Mouse (Mus musculus) erythroblast, adult 5-6 weeks (primary cell): ENCODE measurements around the gene Fstl1. TPM values are rescaled to one million over a fixed set of nuclear protein-coding genes. Genes with fewer than 3 reads are reported as not detected.

Source experiments
- ATAC-seq: replicated peaks from 2 replicates; pipeline ENCODE4 v1.8.0; 2016; ENCODE audit warnings: moderate number of reproducible peaks, mild to moderate bottlenecking, moderate TSS enrichment, inconsistent platforms; ENCODE audit not compliant: poor library complexity, low FRiP score, severe bottlenecking
- total RNA-seq, 2 experiments: library from RNA; stranded (forward) in 1 of 2; stranded (reverse) in 1 of 2; fragments of 150-400 nt in 1 of 2; fragments of 200-764, 138-1000 nt in 1 of 2; gene quantifications; 2 replicates each; pipeline versions ENCODE4 v1.2.3 to v1.2.4; 2015 to 2017; ENCODE audit warnings: low replicate concordance in 2 of 2

Fstl1 gene
- total RNA-seq, 2 experiments from 2014 or later = 0.77 TPM; not detected in 1

DNA sequence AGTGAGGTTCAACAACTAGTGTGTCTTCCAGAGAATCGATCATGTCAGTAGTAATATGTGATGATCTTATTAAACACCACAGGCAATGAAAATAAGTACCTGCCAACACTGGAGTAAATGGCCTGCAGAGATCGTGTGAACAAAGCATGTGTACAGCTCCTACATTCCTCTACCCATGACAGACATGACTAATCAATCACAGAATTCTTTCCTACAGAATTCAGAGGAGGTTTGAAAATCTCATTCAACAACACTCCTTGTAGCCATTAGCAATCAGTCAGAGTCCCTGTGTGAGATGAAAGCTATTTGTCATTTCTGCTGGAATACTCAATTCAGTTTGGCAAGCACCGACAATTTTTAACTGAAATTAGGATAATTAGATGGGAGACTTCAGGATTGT is 7.9 kb downstream of the Fstl1 start:
- no peak for ATAC-seq

DNA sequence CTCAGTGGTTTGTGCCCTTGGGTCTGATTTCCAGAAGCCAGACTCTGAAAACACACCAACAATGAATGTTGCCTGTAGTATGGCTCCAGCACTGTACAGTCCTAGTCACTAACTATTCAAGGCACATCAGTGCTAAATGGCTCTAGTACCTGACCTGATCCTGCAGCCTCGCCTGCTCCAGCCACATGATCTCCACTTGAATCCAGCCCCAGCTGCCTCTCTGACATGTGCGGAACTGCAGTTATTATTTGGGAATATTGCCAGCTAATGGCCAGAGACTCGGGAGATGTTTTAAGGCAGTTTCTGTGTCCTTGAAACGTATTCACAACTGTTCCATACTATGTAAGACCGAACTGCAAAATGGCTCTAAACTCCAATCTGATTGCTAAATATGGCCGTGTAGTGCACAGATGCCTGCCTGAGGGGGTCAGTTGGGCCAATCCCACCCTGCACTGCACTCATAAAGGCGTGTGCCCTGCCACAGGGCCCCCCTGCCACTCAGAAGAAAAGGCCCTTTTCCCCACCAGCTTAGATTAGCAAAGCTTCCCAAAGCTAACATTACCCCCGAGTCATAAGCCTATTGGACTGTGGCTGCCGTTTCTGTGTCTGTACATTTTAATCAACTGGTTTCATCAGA is 11.0 kb downstream of the Fstl1 start:
- ATAC-seq = no peak

- no peak for ATAC-seq
Measured at GRCm38 (mm10) chr16:37788367-37789014, 11.8 kb downstream of the Fstl1 start.

DNA sequence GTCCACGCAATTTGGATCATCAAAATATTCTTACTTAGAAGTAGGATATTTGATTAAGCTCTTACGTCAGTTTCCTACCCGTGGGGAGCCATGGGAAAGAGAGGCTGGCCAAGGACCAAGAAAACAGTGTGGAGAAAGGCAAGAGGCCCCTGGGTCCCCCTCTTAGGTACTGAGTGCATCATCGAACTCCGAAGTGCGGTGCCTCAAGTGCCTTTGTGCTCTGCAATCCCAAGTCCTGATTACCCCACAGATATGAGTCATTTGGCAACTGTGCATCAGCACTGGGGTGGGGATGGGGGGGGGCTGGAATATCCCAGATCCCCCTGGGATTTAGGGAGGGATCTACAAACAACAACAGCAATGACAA is 12.3 kb downstream of the Fstl1 start:
- no peak for ATAC-seq

DNA sequence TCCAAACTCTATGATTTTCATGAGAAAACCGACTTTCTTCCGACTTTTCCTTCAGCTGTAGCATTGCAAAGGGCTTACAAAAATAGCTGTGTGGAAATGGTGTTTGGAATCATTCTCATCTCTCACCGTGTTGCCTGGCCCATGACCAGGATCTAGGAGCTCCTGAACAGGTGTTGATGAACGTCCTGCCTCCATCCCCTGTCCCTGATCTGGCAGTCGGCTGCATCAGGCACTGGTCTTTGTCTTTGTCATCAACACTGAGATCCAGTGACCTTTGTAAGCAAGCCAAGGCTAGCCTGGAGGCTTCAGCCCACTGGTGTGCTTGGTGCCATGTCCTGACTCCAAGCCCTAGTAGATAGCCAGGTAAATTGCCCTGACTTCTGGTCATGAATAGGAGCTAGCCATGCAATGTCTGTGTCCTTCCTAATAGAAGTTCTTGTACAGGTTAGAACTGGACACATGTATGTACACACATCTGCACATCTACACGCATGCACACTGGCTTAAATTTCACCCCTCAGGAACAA is 12.8 kb downstream of the Fstl1 start:
- no peak for ATAC-seq

DNA sequence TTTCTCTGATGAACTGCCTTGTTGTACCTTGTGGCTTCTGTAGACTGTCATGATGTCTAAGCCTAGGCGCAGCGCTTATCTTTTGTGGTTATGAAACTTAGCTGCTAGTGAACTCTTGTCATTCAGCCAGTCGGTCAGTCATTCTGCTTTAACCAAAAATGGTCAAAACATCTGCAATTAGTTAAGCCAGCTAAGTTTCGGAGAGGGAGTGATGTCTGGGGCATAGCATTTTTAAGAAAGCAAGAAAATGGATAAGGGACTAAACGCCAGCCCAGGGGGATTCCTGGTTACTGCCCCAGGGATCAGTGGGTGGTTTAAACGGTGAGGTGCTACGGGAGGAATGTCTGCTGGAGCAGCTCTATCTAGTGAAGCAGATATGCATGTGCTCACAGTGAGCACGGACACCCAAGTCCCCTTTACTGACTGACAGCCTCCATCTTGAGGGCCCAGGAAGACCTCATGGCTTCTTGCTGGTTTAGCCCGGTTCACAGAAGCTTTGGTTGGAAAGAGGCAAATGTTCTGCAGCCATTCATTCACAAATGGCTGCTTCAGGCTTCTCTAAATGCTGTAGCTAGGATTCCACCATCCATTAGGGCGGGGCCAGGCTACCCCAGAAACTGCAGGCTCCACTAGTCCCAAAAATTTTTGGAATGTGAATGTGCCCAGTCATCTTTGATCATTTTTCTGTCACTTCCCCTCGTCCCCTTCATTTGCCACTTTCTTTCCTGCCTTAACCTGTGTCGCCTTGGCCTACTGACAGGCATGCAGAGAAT is 13.5 kb downstream of the Fstl1 start:
- ATAC-seq = no peak

GRCm38 (mm10) chr16:37790781-37791175 is 14.1 kb downstream of the Fstl1 start:
- no peak for ATAC-seq

DNA sequence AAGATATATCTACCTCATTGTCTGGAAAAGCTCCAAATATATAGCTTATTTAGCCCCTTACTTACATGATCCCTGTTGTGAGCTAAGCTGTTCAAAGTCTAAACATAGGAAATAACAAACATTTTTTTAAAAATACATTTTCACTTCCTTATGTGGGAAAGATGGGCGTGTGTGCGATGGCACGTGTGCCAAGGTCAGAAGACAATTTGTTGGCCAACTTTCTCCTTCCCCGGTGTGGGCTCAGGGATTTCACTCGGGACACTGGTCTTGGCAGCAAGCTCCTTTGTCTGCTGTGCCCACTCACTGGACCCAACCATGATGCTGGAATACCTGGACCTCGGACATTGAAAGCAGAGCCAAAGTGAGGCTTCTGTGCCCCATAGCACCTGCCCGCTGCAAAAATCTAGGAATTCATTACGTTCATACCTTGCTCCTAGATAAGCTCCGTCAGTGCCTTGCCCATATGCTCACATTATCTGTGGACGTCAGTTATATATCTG is 19.0 kb downstream of the Fstl1 start:
- ATAC-seq = no peak

DNA sequence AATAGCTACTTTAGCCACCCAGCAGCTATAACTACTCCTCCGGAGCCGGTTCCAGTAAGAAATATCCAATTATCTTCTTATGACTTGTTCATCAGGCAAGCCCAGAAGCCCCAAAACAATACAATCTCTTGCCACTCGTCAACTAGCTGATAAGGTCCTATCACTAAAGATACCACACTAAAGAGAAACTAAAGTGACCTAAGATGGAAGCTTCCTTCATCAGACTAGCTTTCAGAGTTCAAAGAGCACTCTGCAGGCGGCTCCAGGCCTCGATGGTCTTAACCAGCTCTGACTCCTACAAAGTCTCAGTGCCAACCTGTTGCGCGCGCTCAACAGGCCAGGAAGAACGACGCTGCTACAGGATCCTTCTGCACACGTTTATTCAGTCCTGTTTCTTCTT is 19.6 kb downstream of the Fstl1 start:
- no peak for ATAC-seq

- no peak for ATAC-seq
Measured at GRCm38 (mm10) chr16:37801097-37801496, 24.4 kb downstream of the Fstl1 start.

- ATAC-seq = no peak
Measured at GRCm38 (mm10) chr16:37802686-37803295, 26.1 kb downstream of the Fstl1 start.

GRCm38 (mm10) chr16:37803387-37803950 is 26.8 kb downstream of the Fstl1 start:
- no peak for ATAC-seq

GRCm38 (mm10) chr16:37805746-37806495 is 29.2 kb downstream of the Fstl1 start:
- ATAC-seq = no peak

DNA sequence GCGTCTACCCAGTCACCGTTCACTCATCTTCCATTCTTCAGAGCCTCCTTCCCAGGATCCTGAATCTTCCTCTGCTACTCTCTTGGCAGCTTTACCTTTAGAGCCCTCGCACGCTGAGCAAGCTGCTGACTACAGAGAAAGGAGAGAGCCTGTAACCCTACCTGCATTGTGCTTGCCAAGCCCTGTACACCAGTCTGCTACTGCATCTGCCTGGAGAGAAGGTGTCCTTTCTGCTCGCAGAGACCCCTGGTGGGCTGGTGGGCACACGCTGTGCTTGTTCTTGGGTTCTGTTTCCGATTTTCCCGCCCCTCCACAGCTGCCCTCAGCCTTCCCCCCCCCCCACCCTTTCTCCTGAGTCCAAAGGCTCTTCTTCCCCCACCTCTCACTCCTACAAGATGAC is 30.6 kb downstream of the Fstl1 start:
- no peak for ATAC-seq

- no peak for ATAC-seq
Measured at GRCm38 (mm10) chr16:37808866-37809622, 32.4 kb downstream of the Fstl1 start.

DNA sequence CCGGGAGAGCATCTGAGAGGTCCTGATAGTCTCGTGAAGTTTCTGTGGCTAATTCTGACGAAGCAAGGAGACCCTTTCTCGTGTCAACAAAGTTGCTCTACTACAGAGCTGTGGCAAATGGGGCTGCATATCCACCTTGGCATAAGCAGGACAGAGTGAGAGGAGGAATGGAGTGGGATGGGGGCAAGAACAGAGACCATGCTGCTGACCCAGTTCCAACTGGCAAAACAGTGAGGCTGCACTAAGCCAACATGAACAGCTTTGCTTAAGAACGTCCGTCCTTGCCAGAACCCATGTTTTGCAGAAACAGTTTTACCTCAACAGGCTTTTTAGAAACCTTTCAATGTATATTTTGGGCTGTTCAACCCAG is 32.9 kb downstream of the Fstl1 start:
- no peak for ATAC-seq

GRCm38 (mm10) chr16:37811874-37812273 is 35.2 kb downstream of the Fstl1 start:
- no peak for ATAC-seq

- no peak for ATAC-seq
Measured at GRCm38 (mm10) chr16:37812474-37812886, 35.8 kb downstream of the Fstl1 start.
